Mouse (Mus musculus): ENCODE results near the gene Gpr87. TPM values are rescaled to one million over a fixed set of nuclear protein-coding genes. Genes with fewer than 3 reads are reported as not detected.
A peak's percentile ranks its signal among the peaks of the same experiment; 100 is the strongest.

The Gpr87 gene
- total and polyA plus RNA-seq, 2 experiments, result not detected

DNA sequence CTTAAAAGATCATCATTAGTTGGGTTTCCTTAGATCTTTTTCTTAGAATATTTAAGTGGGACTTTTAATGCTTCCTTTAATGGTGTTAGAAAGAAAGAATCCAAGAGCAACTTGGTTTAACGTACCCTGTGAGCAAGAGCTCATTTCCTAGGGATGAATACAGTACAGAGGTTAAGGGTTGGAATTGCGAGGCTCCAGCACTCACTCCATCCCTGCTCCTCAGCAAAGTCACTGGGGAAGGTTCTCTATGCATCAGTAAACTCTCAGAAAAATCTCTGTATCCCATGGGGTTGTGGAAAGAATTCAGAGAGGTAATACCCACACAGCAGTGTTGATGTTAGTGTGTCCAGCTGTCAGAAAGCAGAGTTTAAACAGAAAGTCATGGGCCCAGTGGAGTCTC, 54.8 kb downstream of the Gpr87 start:
- Histone ChIP-seq H3K4me1 (ENCODE audit: control insufficient read depth, insufficient read depth, low read length) (no peaks in the 10 kb centered on the region), H3K27ac (replicated peaks; ENCODE audit: insufficient read depth, low read depth, low read length) (no peak overlapping the region), H3K79me2 (ENCODE audit: control insufficient read depth, insufficient read depth, low read length) (no peaks in the 10 kb centered on the region), H3K9ac (ENCODE audit: low read depth, low read length) (no peak overlapping the region), H3K4me3 (ENCODE audit: insufficient read depth, low read depth, low read length) (no peak overlapping the region), H3K36me3 (ENCODE audit: control insufficient read depth, insufficient read depth, low read length) (no peaks in the 10 kb centered on the region), H3K27me3 (ENCODE audit: control insufficient read depth, insufficient read depth, low read length) (no peaks in the 10 kb centered on the region)
- DNase-seq (ENCODE audit: extremely low read depth, low read depth, low spot score), result no peak
- TF ChIP-seq POLR2A (IDR thresholded peaks at IDR 0.05; ENCODE audit: extremely low read depth, insufficient read depth, low read length) (no peak), CTCF (IDR thresholded peaks at IDR 0.05; ENCODE audit: low read depth, low read length) (no peak)
- WGBS, result 89% methylated on average over 2 of the region's 2 CpGs

DNA sequence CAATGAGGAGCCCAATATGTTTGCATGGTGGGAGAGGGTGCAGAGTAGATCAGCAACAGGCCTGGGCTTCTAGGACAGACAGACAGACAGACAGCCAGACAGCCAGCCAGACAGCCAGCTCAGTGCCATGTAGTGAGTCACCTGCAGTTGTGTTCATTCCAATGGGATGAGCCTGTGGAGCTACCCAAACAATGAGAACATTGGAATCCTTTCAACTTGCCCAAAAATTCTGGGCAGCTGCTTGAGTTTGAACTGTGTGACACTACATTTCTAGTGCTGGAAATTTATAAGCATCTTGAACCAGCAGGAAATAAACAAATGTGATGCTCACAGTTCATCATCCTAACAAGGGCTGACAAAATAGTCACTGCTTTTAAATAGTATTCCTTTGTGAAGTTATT, 55.3 kb downstream of the Gpr87 start:
- Histone ChIP-seq H3K27me3 (ENCODE audit: control insufficient read depth, insufficient read depth, low read length) (no peaks in the 10 kb centered on the region), H3K4me3 (ENCODE audit: insufficient read depth, low read depth, low read length) (no peak overlapping the region), H3K9ac (ENCODE audit: low read depth, low read length) (no peak overlapping the region), H3K4me1 (ENCODE audit: control insufficient read depth, insufficient read depth, low read length) (no peaks in the 10 kb centered on the region), H3K79me2 (ENCODE audit: control insufficient read depth, insufficient read depth, low read length) (no peaks in the 10 kb centered on the region), H3K27ac (replicated peaks; ENCODE audit: insufficient read depth, low read depth, low read length) (no peak overlapping the region), H3K36me3 (ENCODE audit: control insufficient read depth, insufficient read depth, low read length) (no peaks in the 10 kb centered on the region)
- TF ChIP-seq POLR2A (IDR thresholded peaks at IDR 0.05; ENCODE audit: extremely low read depth, insufficient read depth, low read length) (no peak), CTCF (IDR thresholded peaks at IDR 0.05; ENCODE audit: low read depth, low read length) (no peak)
- no peak for DNase-seq (ENCODE audit: extremely low read depth, low read depth, low spot score)

DNA sequence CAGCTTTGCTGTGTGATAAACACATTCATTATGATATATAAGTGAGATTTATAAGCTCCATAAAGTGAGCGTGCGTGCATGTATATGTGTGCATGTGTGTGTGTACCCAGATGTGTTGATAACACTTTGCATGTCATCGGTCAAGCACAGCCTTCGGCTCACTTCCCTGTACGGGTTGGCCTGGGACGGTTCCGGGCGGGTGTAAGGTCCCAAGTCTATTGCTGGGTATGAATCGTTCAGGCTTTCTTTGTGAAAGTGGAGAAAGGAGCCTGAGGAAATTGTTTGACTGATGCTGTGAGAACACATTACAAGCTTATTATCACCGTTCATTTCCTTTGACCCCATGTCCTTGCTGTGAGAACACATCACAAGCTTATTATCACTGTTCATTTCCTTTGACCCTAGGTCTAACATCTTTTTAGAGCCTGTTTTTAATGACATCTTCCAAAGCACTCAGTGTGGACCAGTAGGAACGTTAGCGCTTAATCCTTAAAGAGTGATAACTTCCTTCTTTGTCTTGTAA, 55.9 kb downstream of the Gpr87 start:
- Histone ChIP-seq H3K4me1 (ENCODE audit: control insufficient read depth, insufficient read depth, low read length) (no peaks in the 10 kb centered on the region), H3K79me2 (ENCODE audit: control insufficient read depth, insufficient read depth, low read length) (no peaks in the 10 kb centered on the region), H3K36me3 (ENCODE audit: control insufficient read depth, insufficient read depth, low read length) (no peaks in the 10 kb centered on the region), H3K27me3 (ENCODE audit: control insufficient read depth, insufficient read depth, low read length) (no peaks in the 10 kb centered on the region), H3K4me3 (ENCODE audit: insufficient read depth, low read depth, low read length) (no peak overlapping the region), H3K9ac (ENCODE audit: low read depth, low read length) (no peak overlapping the region), H3K27ac (replicated peaks; ENCODE audit: insufficient read depth, low read depth, low read length) (no peak overlapping the region)
- TF ChIP-seq POLR2A (IDR thresholded peaks at IDR 0.05; ENCODE audit: extremely low read depth, insufficient read depth, low read length) (no peak), CTCF (IDR thresholded peaks at IDR 0.05; ENCODE audit: low read depth, low read length) (no peak)
- WGBS, result 82% methylated on average over 12 of the region's 12 CpGs
- DNase-seq (ENCODE audit: extremely low read depth, low read depth, low spot score), result peak; percentile 43

DNA sequence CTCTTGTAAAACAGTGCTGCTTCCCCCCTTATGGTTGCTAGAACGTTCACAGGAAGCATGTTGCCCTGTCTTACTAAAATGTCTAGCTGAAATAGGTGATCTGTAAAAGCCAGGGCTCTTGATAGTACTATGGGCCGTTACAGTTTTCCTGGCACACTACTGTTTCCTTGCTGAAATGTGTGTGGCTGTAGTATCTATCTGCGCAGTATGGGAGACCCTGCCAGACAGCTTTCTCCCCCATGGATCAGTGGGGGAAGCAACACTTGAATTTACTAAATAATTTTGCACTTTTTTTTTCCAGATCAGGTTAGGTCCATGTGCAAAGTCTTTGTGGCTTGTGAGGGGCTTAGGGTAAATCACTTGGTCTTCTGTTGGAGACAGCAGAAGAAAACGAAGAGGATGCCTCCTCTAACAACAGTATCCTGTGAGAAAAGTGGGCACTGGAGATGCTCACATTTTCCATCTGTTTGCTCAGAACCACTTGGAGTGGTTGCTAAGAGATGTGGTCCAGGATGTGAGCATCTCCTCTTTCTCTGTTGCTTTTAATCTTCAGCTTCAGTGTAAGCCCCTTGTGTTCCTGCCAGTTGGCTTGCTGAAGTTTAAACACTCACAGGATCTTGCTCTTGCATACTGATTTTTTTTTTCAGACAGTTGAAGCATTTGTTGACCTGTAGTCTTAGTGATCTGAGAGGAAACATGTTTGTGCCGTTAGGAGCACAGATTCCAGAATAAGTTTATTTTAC, 58.8 kb downstream of the Gpr87 start:
- Histone ChIP-seq H3K4me3 (ENCODE audit: insufficient read depth, low read depth, low read length) (no peak overlapping the region), H3K36me3 (ENCODE audit: control insufficient read depth, insufficient read depth, low read length) (no peaks in the 10 kb centered on the region), H3K27me3 (ENCODE audit: control insufficient read depth, insufficient read depth, low read length) (no peaks in the 10 kb centered on the region), H3K27ac (replicated peaks; ENCODE audit: insufficient read depth, low read depth, low read length) (no peak overlapping the region), H3K4me1 (ENCODE audit: control insufficient read depth, insufficient read depth, low read length) (no peaks in the 10 kb centered on the region), H3K79me2 (ENCODE audit: control insufficient read depth, insufficient read depth, low read length) (no peaks in the 10 kb centered on the region), H3K9ac (ENCODE audit: low read depth, low read length) (no peak overlapping the region)
- WGBS, result 82% methylated on average over 5 of the region's 5 CpGs
- TF ChIP-seq CTCF (IDR thresholded peaks at IDR 0.05; ENCODE audit: low read depth, low read length) (no peak), POLR2A (IDR thresholded peaks at IDR 0.05; ENCODE audit: extremely low read depth, insufficient read depth, low read length) (no peak)
- DNase-seq (ENCODE audit: extremely low read depth, low read depth, low spot score), result no peak

DNA sequence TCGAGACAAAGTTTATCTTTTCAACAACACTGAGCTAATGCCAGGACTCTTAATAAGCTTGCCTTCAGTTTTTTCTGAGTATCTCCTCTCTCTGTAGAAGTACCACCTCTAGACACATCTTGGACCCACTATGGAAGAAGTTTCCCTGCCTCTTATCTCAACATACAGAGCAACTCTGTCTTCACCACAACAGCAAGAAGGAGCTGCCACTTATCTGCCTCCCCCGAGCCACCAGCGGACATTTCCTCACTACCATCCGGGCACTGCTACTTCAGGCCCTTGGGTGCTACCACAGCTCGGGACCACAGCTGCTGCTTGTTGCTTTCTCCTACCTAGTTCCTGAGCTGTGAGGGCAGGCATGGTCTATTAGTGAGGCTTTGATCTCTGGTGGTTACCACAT, 61.7 kb downstream of the Gpr87 start:
- peaks cover 2% of the 10 kb centered on the region; the same call in 1 of the 2 replicates for H3K4me1 ChIP-seq (ENCODE audit: control insufficient read depth, insufficient read depth, low read length)
- 81% methylated on average over 5 of the region's 5 CpGs for WGBS
- no peak overlapping the region for H3K4me3 ChIP-seq (ENCODE audit: insufficient read depth, low read depth, low read length)
- no peak for TF ChIP-seq POLR2A (IDR thresholded peaks at IDR 0.05; ENCODE audit: extremely low read depth, insufficient read depth, low read length)
- no peaks in the 10 kb centered on the region for H3K79me2 ChIP-seq (ENCODE audit: control insufficient read depth, insufficient read depth, low read length)
- DNase-seq (ENCODE audit: extremely low read depth, low read depth, low spot score), result no peak
- no peak overlapping the region for H3K9ac ChIP-seq (ENCODE audit: low read depth, low read length)
- no peaks in the 10 kb centered on the region for H3K27me3 ChIP-seq (ENCODE audit: control insufficient read depth, insufficient read depth, low read length)
- H3K27ac ChIP-seq (replicated peaks; ENCODE audit: insufficient read depth, low read depth, low read length), result no peak overlapping the region
- H3K36me3 ChIP-seq (ENCODE audit: control insufficient read depth, insufficient read depth, low read length), result no peaks in the 10 kb centered on the region

DNA sequence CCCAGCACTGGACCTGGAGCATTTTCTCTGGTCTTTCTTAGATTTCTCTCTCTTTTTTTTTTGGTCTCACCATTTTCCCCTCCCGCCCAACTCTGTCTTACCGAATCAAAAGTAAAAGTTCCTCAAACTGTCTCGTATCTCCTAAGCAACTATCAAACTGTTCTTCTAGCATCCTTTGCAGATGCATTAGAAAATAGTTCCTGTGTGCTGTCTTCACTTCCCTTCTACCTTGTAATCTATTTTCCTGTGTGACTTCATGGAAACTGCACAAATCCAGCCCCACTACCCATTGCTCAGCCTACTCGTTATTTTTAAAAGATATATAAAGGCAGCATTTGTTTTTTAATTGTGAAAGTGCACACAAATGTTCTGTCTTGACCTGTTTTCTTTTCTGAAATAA, 62.9 kb downstream of the Gpr87 start:
- DNase-seq (ENCODE audit: extremely low read depth, low read depth, low spot score), result no peak
- Histone ChIP-seq H3K4me3 (ENCODE audit: insufficient read depth, low read depth, low read length) (no peak overlapping the region), H3K27ac (replicated peaks; ENCODE audit: insufficient read depth, low read depth, low read length) (no peak overlapping the region), H3K27me3 (ENCODE audit: control insufficient read depth, insufficient read depth, low read length) (no peaks in the 10 kb centered on the region), H3K79me2 (ENCODE audit: control insufficient read depth, insufficient read depth, low read length) (no peaks in the 10 kb centered on the region), H3K9ac (ENCODE audit: low read depth, low read length) (no peak overlapping the region), H3K36me3 (ENCODE audit: control insufficient read depth, insufficient read depth, low read length) (no peaks in the 10 kb centered on the region), H3K4me1 (ENCODE audit: control insufficient read depth, insufficient read depth, low read length) (peaks cover 2% of the 10 kb centered on the region; the same call in 1 of the 2 replicates)
- 80% methylated on average over 4 of the region's 4 CpGs for WGBS
- TF ChIP-seq POLR2A (IDR thresholded peaks at IDR 0.05; ENCODE audit: extremely low read depth, insufficient read depth, low read length), result no peak
- no peak for TF ChIP-seq CTCF (IDR thresholded peaks at IDR 0.05; ENCODE audit: low read depth, low read length)
